Mouse (Mus musculus) intestine, postnatal 0 days (tissue): Measurements from ENCODE around the gene Apbb1. TPM values are rescaled to one million over a fixed set of nuclear protein-coding genes. Genes with fewer than 3 reads are reported as not detected.

Experiments used
- ATAC-seq: fragments of 200-750 bp; cut with Nextera tagmentation; 2 replicates; pipeline ENCODE4 v1.8.0; 2017; ENCODE audit warnings: mild to moderate bottlenecking, moderate TSS enrichment, moderate library complexity
- H3K27ac ChIP-seq: fragments of 300-500 bp; sonication (generic); 2 replicates; pipeline ENCODE4 v1.5.1; 2014; ENCODE audit warnings: mild to moderate bottlenecking, low read depth, low read length, moderate library complexity
- H3K27me3 ChIP-seq: fragments of 300-500 bp; sonication (generic); replicated peaks from 2 replicates; pipeline ENCODE4 v1.6.1; 2014; ENCODE audit warnings: low read length, mixed read lengths; ENCODE audit not compliant: control insufficient read depth, insufficient read depth
- H3K36me3 ChIP-seq: fragments of 300-500 bp; sonication (generic); 2 replicates; pipeline ENCODE4 v1.6.1; 2014; ENCODE audit warnings: mild to moderate bottlenecking, moderate library complexity; ENCODE audit not compliant: control insufficient read depth, insufficient read depth
- H3K4me1 ChIP-seq: fragments of 300-500 bp; sonication (generic); replicated peaks from 2 replicates; pipeline ENCODE4 v1.6.1; 2014; ENCODE audit warnings: antibody characterized with exemption, low read length, mixed read lengths; ENCODE audit not compliant: control insufficient read depth, insufficient read depth
- H3K4me2 ChIP-seq: fragments of 300-500 bp; sonication (generic); replicated peaks from 2 replicates; pipeline ENCODE4 v1.6.1; 2014; ENCODE audit warnings: low read depth, mild to moderate bottlenecking, moderate library complexity
- H3K4me3 ChIP-seq: fragments of 300-500 bp; sonication (generic); 2 replicates; pipeline ENCODE4 v1.5.1; 2014; ENCODE audit warnings: low read depth, low read length
- H3K9ac ChIP-seq: fragments of 300-500 bp; sonication (generic); 2 replicates; pipeline ENCODE4 v1.6.1; 2014; ENCODE audit warnings: mild to moderate bottlenecking, low read depth, low read length
- H3K9me3 ChIP-seq: fragments of 300-500 bp; sonication (generic); 2 replicates; pipeline ENCODE4 v1.6.1; 2016; ENCODE audit warnings: mixed run types; ENCODE audit not compliant: control insufficient read depth
- CTCF ChIP-seq: sonication (generic); IDR thresholded peaks from 2 replicates; pipeline ENCODE4 v1.5.1; 2016; ENCODE audit warnings: low read depth, mild to moderate bottlenecking, control low read depth, antibody characterized with exemption, moderate library complexity
- WGBS: fragments of 180-500 bp; shearing (Covaris S2); extraction: QIAGEN DNeasy Blood & Tissue Kit; methylation state at CpG from one replicate; pipeline ENCODE4 v1.1.7; 2014; 5-methylcytosine and 5-hydroxymethylcytosine counted together
- polyA plus RNA-seq: library from polyadenylated mRNA; unstranded; fragments of >200 nt; fragmentation: Nextera tagmentation; extraction: Ambion mirVana; gene quantifications from 2 replicates; pipeline ENCODE4 v1.2.1, GENCODE M21; 2015

Apbb1 gene
- polyA plus RNA-seq, 1 experiment from 2014 or later: 14.0 TPM

- 90% methylated on average over 6 of the region's 6 CpGs for WGBS
- Histone ChIP-seq H3K27ac (no peak overlapping the region), H3K9ac (no peak overlapping the region), H3K4me2 (no peak overlapping the region), H3K4me3 (no peak overlapping the region), H3K4me1 (no peaks in the 10 kb centered on the region), H3K36me3 (no peaks in the 10 kb centered on the region), H3K9me3 (no peaks in the 10 kb centered on the region), H3K27me3 (no peaks in the 10 kb centered on the region)
- TF ChIP-seq CTCF: no peak
- no peak for ATAC-seq
Observed at GRCm38 (mm10) chr7:105577377-105577871, 4.0 kb downstream of the Apbb1 start.

DNA sequence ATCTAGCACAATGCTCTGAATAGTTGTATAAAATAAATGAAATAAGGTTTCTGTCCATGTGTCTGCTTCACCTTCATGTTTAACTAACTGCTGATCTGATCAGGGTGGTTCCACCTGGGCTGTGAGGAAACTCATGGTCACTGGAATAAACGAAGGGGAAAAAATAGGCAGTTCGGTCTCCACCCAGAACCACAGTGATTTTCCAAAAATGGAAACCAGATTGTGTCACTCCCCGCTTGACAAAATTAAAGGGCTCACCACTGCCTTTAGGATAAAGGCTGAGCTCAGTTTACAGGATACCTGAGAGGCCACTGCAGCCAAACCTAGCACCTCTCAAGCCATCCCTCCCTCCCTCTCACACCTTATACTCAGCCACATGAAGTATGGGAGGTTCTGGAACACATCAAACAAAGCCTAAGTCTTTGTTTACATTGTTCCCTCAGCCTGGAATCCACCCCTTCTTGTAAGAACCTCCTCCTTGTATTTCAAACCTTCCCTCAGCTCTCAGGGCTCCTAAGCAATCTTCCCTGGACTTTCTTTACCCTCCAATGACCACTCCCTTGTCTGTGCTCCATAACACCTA is 5.2 kb downstream of the Apbb1 start:
- Histone ChIP-seq H3K36me3 (no peaks in the 10 kb centered on the region), H3K27me3 (no peaks in the 10 kb centered on the region), H3K4me2 (no peak overlapping the region), H3K9me3 (no peaks in the 10 kb centered on the region), H3K27ac (no peak overlapping the region), H3K9ac (no peak overlapping the region), H3K4me1 (no peaks in the 10 kb centered on the region), H3K4me3 (no peak overlapping the region)
- no peak for ATAC-seq
- 58% methylated on average over 3 of the region's 3 CpGs for WGBS
- no peak for TF ChIP-seq CTCF

- no peaks in the 10 kb centered on the region for H3K4me1 ChIP-seq
- H3K27ac ChIP-seq: no peak overlapping the region
- H3K9me3 ChIP-seq: no peaks in the 10 kb centered on the region
- H3K4me3 ChIP-seq: no peak overlapping the region
- H3K4me2 ChIP-seq: no peak overlapping the region
- no peak for ATAC-seq
- no peak for TF ChIP-seq CTCF
- 90% methylated on average over 4 of the region's 4 CpGs for WGBS
- no peaks in the 10 kb centered on the region for H3K27me3 ChIP-seq
- no peaks in the 10 kb centered on the region for H3K36me3 ChIP-seq
- H3K9ac ChIP-seq: no peak overlapping the region
Observed at GRCm38 (mm10) chr7:105574537-105574936, 6.9 kb downstream of the Apbb1 start.

GRCm38 (mm10) chr7:105572949-105573348 is 8.5 kb downstream of the Apbb1 start:
- H3K4me3 ChIP-seq: no peak overlapping the region
- TF ChIP-seq CTCF: no peak
- 94% methylated on average over 8 of the region's 8 CpGs for WGBS

DNA sequence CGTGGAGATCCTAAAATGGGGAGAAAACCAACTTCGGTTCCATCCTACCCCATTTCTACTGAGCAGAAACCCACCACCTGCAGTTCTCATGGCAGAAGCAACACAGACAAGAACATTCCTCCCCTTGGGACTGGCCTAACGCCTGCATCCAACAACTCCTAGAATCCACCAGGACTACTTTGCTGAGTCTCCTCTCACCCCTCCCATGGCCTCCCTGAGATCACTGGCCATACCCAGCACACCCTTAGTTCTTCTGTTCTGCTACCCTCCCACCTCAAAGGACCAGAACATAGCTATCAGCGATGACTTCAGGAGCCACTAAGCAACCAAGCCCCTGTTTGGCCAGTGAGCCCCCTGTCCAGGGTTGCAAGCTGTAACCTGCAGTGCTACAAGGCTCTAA is 10.7 kb downstream of the Apbb1 start:
- Histone ChIP-seq H3K27ac (no peak overlapping the region), H3K4me2 (no peak overlapping the region), H3K36me3 (no peaks in the 10 kb centered on the region), H3K4me1 (no peaks in the 10 kb centered on the region), H3K9ac (no peak overlapping the region), H3K9me3 (no peaks in the 10 kb centered on the region), H3K27me3 (no peaks in the 10 kb centered on the region), H3K4me3 (no peak overlapping the region)
- no peak for ATAC-seq
- TF ChIP-seq CTCF: no peak
- 78% methylated on average over 4 of the region's 4 CpGs for WGBS

More at GRCm38 (mm10) chr7:105572949-105573348, 8.5 kb downstream of the Apbb1 start:
- Histone ChIP-seq H3K36me3 (no peaks in the 10 kb centered on the region), H3K27me3 (no peaks in the 10 kb centered on the region), H3K9me3 (no peaks in the 10 kb centered on the region), H3K4me2 (no peak overlapping the region), H3K4me1 (no peaks in the 10 kb centered on the region), H3K27ac (no peak overlapping the region), H3K9ac (no peak overlapping the region)
- ATAC-seq: no peak

GRCm38 (mm10) chr7:105569512-105570496 is 11.6 kb downstream of the Apbb1 start:
- no peaks in the 10 kb centered on the region for H3K4me1 ChIP-seq
- H3K36me3 ChIP-seq: 0 out of 2 replicates have a peak, but pooled peaks cover 1% of the 10 kb centered on the region
- ATAC-seq: no peak
- TF ChIP-seq CTCF: no peak
- no peak overlapping the region for H3K9ac ChIP-seq
- H3K4me3 ChIP-seq: no peak overlapping the region
- H3K4me2 ChIP-seq: no peak overlapping the region
- H3K27me3 ChIP-seq: no peaks in the 10 kb centered on the region
- H3K9me3 ChIP-seq: no peaks in the 10 kb centered on the region
- 52% methylated on average over 12 of the region's 12 CpGs for WGBS
- 0 out of 2 replicates have a peak overlapping the region, but pooled peaks have one; percentile 3 for H3K27ac ChIP-seq
